Mouse (Mus musculus): ENCODE data around the gene 3110009E18Rik.

- TF ChIP-seq CTCF (conservative IDR thresholded peaks at IDR 0.05; ENCODE audit: insufficient read depth, insufficient read length, low read depth, low read length) = no peak
- TF ChIP-seq POLR2A (IDR thresholded peaks at IDR 0.05; ENCODE audit: low read depth, low read length) = no peak
Measured at GRCm38 (mm10) chr1:120196724-120197123, 75.7 kb downstream of the 3110009E18Rik start.
